Mouse (Mus musculus) MEL (cell line): ENCODE results near the gene Ccdc142. TPM values are rescaled to one million over a fixed set of nuclear protein-coding genes. Genes with fewer than 3 reads are reported as not detected.

Experiments
- DNase-seq: peaks from one replicate; pipeline ENCODE4 v3.0.0; 2011; ENCODE audit warnings: low read depth, low spot score
- H3K27ac ChIP-seq: 2 replicates; pipeline ENCODE4 v1.5.1; 2012; ENCODE audit warnings: low read depth, mild to moderate bottlenecking, control low read depth, low read length, moderate library complexity; ENCODE audit not compliant: control insufficient read depth
- H3K27me3 ChIP-seq, 2 experiments: fragments of 150-350 bp in 1 of 2; sonication (generic) in 1 of 2; 2 replicates each; pipeline ENCODE4 v1.6.1; 2012; ENCODE audit warnings: low read length in 2 of 2, mild to moderate bottlenecking in 2 of 2, improper control_type of control experiment in 1 of 2, moderate library complexity in 1 of 2; ENCODE audit not compliant: insufficient read depth in 2 of 2, control insufficient read depth in 1 of 2
- H3K36me3 ChIP-seq, 2 experiments: 2 replicates each; pipeline ENCODE4 v1.6.1; 2012 to 2014; ENCODE audit warnings: low read length in 2 of 2, improper control_type of control experiment in 1 of 2, inconsistent platforms in 1 of 2, mild to moderate bottlenecking in 1 of 2; ENCODE audit not compliant: insufficient read depth in 2 of 2, control insufficient read depth in 1 of 2
- H3K4me1 ChIP-seq, 2 experiments: fragments of 150-350 bp in 1 of 2; sonication (generic) in 1 of 2; 2 replicates each; pipeline ENCODE4 v1.6.1; 2012; ENCODE audit warnings: low read length in 2 of 2, improper control_type of control experiment in 1 of 2, mild to moderate bottlenecking in 1 of 2; ENCODE audit not compliant: insufficient read depth in 2 of 2, control insufficient read depth in 1 of 2
- H3K4me3 ChIP-seq, 2 experiments: fragments of 150-350 bp in 1 of 2; sonication (generic) in 1 of 2; 2 replicates each; pipeline ENCODE4 v1.5.1; 2012; ENCODE audit warnings: low read depth in 2 of 2, low read length in 2 of 2, mild to moderate bottlenecking in 2 of 2, moderate library complexity in 2 of 2, control low read depth in 1 of 2, improper control_type of control experiment in 1 of 2; ENCODE audit not compliant: control insufficient read depth in 1 of 2, insufficient read depth in 1 of 2
- H3K79me2 ChIP-seq: 2 replicates; pipeline ENCODE4 v1.6.1; 2012; ENCODE audit warnings: mild to moderate bottlenecking, low read length, moderate library complexity; ENCODE audit not compliant: control insufficient read depth, poor library complexity, insufficient read depth
- H3K9ac ChIP-seq: 2 replicates; pipeline ENCODE4 v1.6.1; 2012; ENCODE audit warnings: low read depth, mild to moderate bottlenecking, control low read depth, low read length, moderate library complexity; ENCODE audit not compliant: control insufficient read depth, poor library complexity, severe bottlenecking
- H3K9me3 ChIP-seq: fragments of 150-350 bp; sonication (generic); replicated peaks from 2 replicates; pipeline ENCODE4 v1.6.1; 2012; ENCODE audit warnings: mild to moderate bottlenecking, low read length, improper control_type of control experiment, moderate library complexity; ENCODE audit not compliant: insufficient read depth
- CHD1 ChIP-seq: IDR thresholded peaks from 2 replicates; pipeline ENCODE4 v1.6.1; 2012; ENCODE audit warnings: low read depth, mild to moderate bottlenecking, inconsistent platforms, low read length, improper control_type of control experiment
- CTCF ChIP-seq, 3 experiments: IDR thresholded peaks in 2 of 3; conservative IDR thresholded peaks in 1 of 3; 2 replicates each; pipeline ENCODE4 v1.5.1; 2011 to 2012; ENCODE audit warnings: low read length in 3 of 3, low read depth in 2 of 3, mild to moderate bottlenecking in 2 of 3, improper control_type of control experiment in 1 of 3, inconsistent platforms in 1 of 3, mixed read lengths in 1 of 3, moderate library complexity in 1 of 3; ENCODE audit not compliant: control insufficient read depth in 1 of 3, insufficient read depth in 1 of 3, poor library complexity in 1 of 3, severe bottlenecking in 1 of 3
- E2F4 ChIP-seq: IDR thresholded peaks from 2 replicates; pipeline ENCODE4 v1.6.1; 2011; ENCODE audit warnings: low read depth, low read length, improper control_type of control experiment, borderline replicate concordance
- ELF1 ChIP-seq: IDR thresholded peaks from 2 replicates; pipeline ENCODE4 v1.6.1; 2014; ENCODE audit warnings: low read depth, mild to moderate bottlenecking, inconsistent platforms, low read length, improper control_type of control experiment, moderate library complexity
- ETS1 ChIP-seq: IDR thresholded peaks from 2 replicates; pipeline ENCODE4 v1.6.1; 2012; ENCODE audit warnings: low read depth, mild to moderate bottlenecking, inconsistent platforms, low read length, improper control_type of control experiment, moderate library complexity
- GABPA ChIP-seq: IDR thresholded peaks from 2 replicates; pipeline ENCODE4 v1.6.1; 2012; ENCODE audit warnings: low read depth, mild to moderate bottlenecking, inconsistent platforms, low read length, improper control_type of control experiment, moderate library complexity
- GATA1 ChIP-seq: IDR thresholded peaks from 2 replicates; pipeline ENCODE4 v1.6.1; 2011; ENCODE audit warnings: low read depth, low read length, improper control_type of control experiment
- HCFC1 ChIP-seq: IDR thresholded peaks from 2 replicates; pipeline ENCODE4 v1.6.1; 2012; ENCODE audit warnings: low read depth, mild to moderate bottlenecking, inconsistent platforms, low read length, improper control_type of control experiment, moderate library complexity
- JUND ChIP-seq: IDR thresholded peaks from 2 replicates; pipeline ENCODE4 v1.6.1; 2011; ENCODE audit warnings: low read depth, mild to moderate bottlenecking, improper control_type of control experiment, low read length
- KAT2A ChIP-seq: conservative IDR thresholded peaks from 2 replicates; pipeline ENCODE4 v1.6.1; 2012; ENCODE audit warnings: low read depth, low read length, improper control_type of control experiment, inconsistent platforms
- MAFK ChIP-seq: IDR thresholded peaks from 2 replicates; pipeline ENCODE4 v1.6.1; 2011; ENCODE audit warnings: low read depth, mild to moderate bottlenecking, low read length, improper control_type of control experiment, borderline replicate concordance
- MAX ChIP-seq: IDR thresholded peaks from 2 replicates; pipeline ENCODE4 v1.6.1; 2011; ENCODE audit warnings: low read length, improper control_type of control experiment
- MAZ ChIP-seq: IDR thresholded peaks from 2 replicates; pipeline ENCODE4 v1.6.1; 2012; ENCODE audit warnings: low read depth, mild to moderate bottlenecking, inconsistent platforms, low read length, improper control_type of control experiment
- MEF2A ChIP-seq: IDR thresholded peaks from 2 replicates; pipeline ENCODE4 v1.6.1; 2014; ENCODE audit warnings: low read depth, mild to moderate bottlenecking, inconsistent platforms, low read length, improper control_type of control experiment; ENCODE audit not compliant: poor library complexity, insufficient replicate concordance, severe bottlenecking; ENCODE audit errors: extremely low read depth
- MXI1 ChIP-seq: IDR thresholded peaks from 2 replicates; pipeline ENCODE4 v1.6.1; 2011; ENCODE audit warnings: mild to moderate bottlenecking, low read depth, low read length, improper control_type of control experiment
- MYC ChIP-seq: IDR thresholded peaks from 2 replicates; pipeline ENCODE4 v1.6.1; 2011; ENCODE audit warnings: low read depth, mild to moderate bottlenecking, low read length, improper control_type of control experiment, moderate library complexity
- NELFE ChIP-seq: IDR thresholded peaks from 2 replicates; pipeline ENCODE4 v1.6.1; 2011; ENCODE audit warnings: low read depth, low read length, improper control_type of control experiment
- POLR2A ChIP-seq, 2 experiments: IDR thresholded peaks; 2 replicates each; pipeline ENCODE4 v1.6.1; 2011 to 2012; ENCODE audit warnings: low read length in 2 of 2, mild to moderate bottlenecking in 2 of 2, control low read depth in 1 of 2, improper control_type of control experiment in 1 of 2, low read depth in 1 of 2, moderate library complexity in 1 of 2; ENCODE audit not compliant: control insufficient read depth in 1 of 2, insufficient read depth in 1 of 2, poor library complexity in 1 of 2
- POLR2AphosphoS2 ChIP-seq: IDR thresholded peaks from 2 replicates; pipeline ENCODE4 v1.6.1; 2011; ENCODE audit warnings: low read length, improper control_type of control experiment
- POLR2AphosphoS5 ChIP-seq: IDR thresholded peaks from 2 replicates; pipeline ENCODE4 v1.6.1; 2012; ENCODE audit warnings: low read depth, borderline replicate concordance, mild to moderate bottlenecking, inconsistent platforms, low read length, moderate library complexity, mixed read lengths
- RAD21 ChIP-seq: IDR thresholded peaks from 2 replicates; pipeline ENCODE4 v1.6.1; 2011; ENCODE audit warnings: mild to moderate bottlenecking, low read depth, low read length, improper control_type of control experiment
- SIN3A ChIP-seq: IDR thresholded peaks from 2 replicates; pipeline ENCODE4 v1.6.1; 2012; ENCODE audit warnings: low read length, improper control_type of control experiment, inconsistent platforms
- SMC3 ChIP-seq: IDR thresholded peaks from 2 replicates; pipeline ENCODE4 v1.6.1; 2011; ENCODE audit warnings: low read depth, low read length, improper control_type of control experiment
- TAL1 ChIP-seq: IDR thresholded peaks from 2 replicates; pipeline ENCODE4 v1.6.1; 2012; ENCODE audit warnings: mild to moderate bottlenecking, inconsistent platforms, low read length, moderate library complexity, mixed read lengths
- UBTF ChIP-seq: IDR thresholded peaks from 2 replicates; pipeline ENCODE4 v1.6.1; 2012; ENCODE audit warnings: low read depth, mild to moderate bottlenecking, inconsistent platforms, low read length, improper control_type of control experiment, moderate library complexity, borderline replicate concordance; ENCODE audit not compliant: insufficient read depth
- USF2 ChIP-seq, 2 experiments: IDR thresholded peaks; 2 replicates each; pipeline ENCODE4 v1.6.1; 2011 to 2012; ENCODE audit warnings: improper control_type of control experiment in 2 of 2, low read length in 2 of 2, borderline replicate concordance in 1 of 2, inconsistent platforms in 1 of 2, low read depth in 1 of 2, mild to moderate bottlenecking in 1 of 2; ENCODE audit not compliant: insufficient read depth in 1 of 2
- ZKSCAN1 ChIP-seq: IDR thresholded peaks from 2 replicates; pipeline ENCODE4 v1.6.1; 2012; ENCODE audit warnings: low read depth, mild to moderate bottlenecking, inconsistent platforms, low read length, improper control_type of control experiment, moderate library complexity
- ZNF384 ChIP-seq: IDR thresholded peaks from 2 replicates; pipeline ENCODE4 v1.6.1; 2012; ENCODE audit warnings: low read depth, mild to moderate bottlenecking, inconsistent platforms, low read length, improper control_type of control experiment
- polyA plus RNA-seq, 2 experiments: library from polyadenylated mRNA; stranded (reverse) in 1 of 2; unstranded in 1 of 2; fragments of >175 nt in 1 of 2; fragments of >200 nt in 1 of 2; gene quantifications; 2 replicates each; pipeline versions ENCODE4 v1.2.1 to v1.2.4; 2012; ENCODE audit warnings: low replicate concordance in 2 of 2, low read depth in 1 of 2; ENCODE audit not compliant: insufficient read length in 2 of 2, insufficient read depth in 1 of 2, missing spikeins in 1 of 2
- total RNA-seq: library from RNA; depleted of rRNA; stranded (reverse); fragments of 300-350 nt; gene quantifications from 2 replicates; pipeline ENCODE4 v1.2.3, GENCODE M21; 2012

The Ccdc142 gene
- total and polyA plus RNA-seq, 3 experiments, result 2.2 to 5.1 TPM; not detected in 1

DNA sequence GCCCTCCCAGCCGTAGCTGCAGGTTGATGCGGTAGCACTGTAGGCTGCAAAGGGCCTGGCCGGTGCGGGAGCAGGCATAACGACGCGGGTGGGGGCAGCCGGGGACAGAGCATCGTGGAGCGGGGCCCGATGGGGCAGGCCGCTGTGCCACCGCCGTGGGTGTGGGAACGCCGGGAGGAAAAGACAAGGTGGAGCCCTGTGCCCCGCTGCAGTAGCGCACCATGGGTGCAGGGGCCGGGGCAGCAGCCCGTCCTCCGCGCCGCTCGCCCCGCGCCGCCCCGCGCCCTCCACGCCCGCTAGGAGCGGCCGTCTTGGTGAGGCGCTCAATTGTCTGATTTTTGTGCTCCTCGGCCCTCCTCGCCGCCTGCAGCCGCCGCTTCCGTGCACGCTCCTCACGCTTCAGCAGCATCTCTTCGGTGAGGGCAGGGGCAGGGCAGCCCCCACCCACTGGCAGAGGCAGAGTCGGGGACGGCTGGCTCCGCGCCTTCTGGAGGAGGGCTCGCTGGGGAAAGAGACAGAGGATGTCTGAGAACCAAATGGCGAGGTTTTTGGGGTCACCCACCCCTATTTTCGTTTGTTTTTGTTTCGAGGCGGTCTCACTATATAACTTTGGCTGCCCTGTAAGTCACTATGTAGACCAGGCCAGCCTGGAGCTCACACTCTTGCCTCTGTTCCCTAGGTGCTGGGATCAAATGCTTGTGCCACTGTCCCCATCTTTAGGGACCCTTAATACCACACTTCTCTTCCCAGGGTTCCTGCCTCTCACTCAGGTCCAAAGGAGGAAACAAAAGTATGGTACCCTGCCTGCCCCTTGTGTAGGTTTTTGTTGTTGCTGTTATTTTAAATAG lies 20.7 kb downstream of the Ccdc142 start:
- peak overlapping the region; percentile 64 to 73 for H3K4me3 ChIP-seq
- no peak for DNase-seq
- no peaks in the 10 kb centered on the region for H3K27me3 ChIP-seq
- peak overlapping the region; percentile 76 for H3K27ac ChIP-seq
- TF ChIP-seq ELF1 (no peak), SMC3 (0 out of 2 replicates have a peak, but pooled peaks have one; percentile 3), CHD1 (no peak), UBTF (0 out of 2 replicates have a peak, but pooled peaks have one; percentile 63)
- H3K9me3 ChIP-seq, result no peaks in the 10 kb centered on the region
- peak overlapping the region; percentile 80 for H3K9ac ChIP-seq
- H3K36me3 ChIP-seq, result peaks cover 0 to 27% of the 10 kb centered on the region in 2 experiments; a peak in 2 of 4 replicates
- peaks cover 0 to 24% of the 10 kb centered on the region in 2 experiments; a peak in 3 of 4 replicates for H3K4me1 ChIP-seq
- H3K79me2 ChIP-seq, result peaks cover 29% of the 10 kb centered on the region

DNA sequence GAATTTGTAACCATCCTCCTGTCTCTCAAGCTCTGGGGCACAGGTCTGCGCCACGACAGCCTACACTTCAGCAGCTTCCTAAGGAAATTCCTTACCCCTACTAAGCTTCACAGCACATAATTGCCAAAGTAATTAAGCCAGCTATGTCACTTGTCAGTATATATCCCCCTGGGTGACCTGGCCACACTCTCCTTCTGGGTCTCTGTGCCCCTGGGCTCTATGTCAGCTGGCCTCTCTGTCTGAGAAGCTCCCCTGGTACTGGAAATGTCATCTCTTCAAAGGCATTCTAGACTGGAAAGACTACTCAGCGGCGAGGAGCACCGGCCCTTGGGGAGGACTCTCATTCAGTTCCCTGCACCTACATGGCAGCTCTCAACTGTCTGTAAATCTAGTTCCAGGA lies 21.6 kb downstream of the Ccdc142 start:
- no peak for DNase-seq

DNA sequence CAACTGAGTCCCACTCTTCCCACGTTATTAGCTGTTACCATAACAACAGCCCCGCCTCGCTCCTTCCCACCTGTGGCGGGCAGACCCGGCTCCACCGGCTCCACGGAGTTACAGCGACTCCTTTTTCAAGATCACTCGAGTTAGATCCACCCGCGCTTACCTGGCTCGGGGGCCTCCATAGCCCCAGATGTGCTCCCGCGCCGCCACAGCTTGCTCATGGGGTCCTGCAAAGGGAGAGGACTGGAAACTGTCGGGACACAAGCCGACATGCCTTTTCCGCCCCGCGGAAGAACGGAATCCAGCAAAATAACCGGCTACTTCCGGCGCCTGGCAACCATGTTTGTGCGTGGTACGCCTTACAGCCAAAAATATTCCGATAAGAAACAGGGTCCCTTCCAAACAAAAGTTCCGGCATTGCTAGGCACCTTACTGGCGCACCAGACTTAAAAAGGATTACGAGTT lies 23.5 kb downstream of the Ccdc142 start:
- Histone ChIP-seq H3K36me3 (peaks cover 0 to 18% of the 10 kb centered on the region in 2 experiments; a peak in 2 of 4 replicates), H3K27ac (peak overlapping the region; percentile 81), H3K27me3 (no peaks in the 10 kb centered on the region), H3K9ac (peak overlapping the region; percentile 92), H3K4me1 (peaks cover 0 to 15% of the 10 kb centered on the region in 2 experiments; a peak in 3 of 4 replicates), H3K4me3 (peak overlapping the region; percentile 76 to 96), H3K79me2 (peaks cover 22% of the 10 kb centered on the region), H3K9me3 (no peaks in the 10 kb centered on the region)
- peak; percentile 98 for DNase-seq
- TF ChIP-seq MYC (peak; percentile 94), E2F4 (no peak), HCFC1 (peak; percentile 96), ZNF384 (no peak), GATA1 (0 out of 2 replicates have a peak, but pooled peaks have one; percentile 25), NELFE (peak; percentile 79), SIN3A (peak; percentile 98), MAZ (peak; percentile 21; the same call in 1 of the 2 replicates), MXI1 (peak; percentile 95), CTCF (IDR thresholded peaks at IDR 0.05 in 2 of 3, conservative IDR thresholded peaks at IDR 0.05 in 1 of 3; ENCODE audit: control insufficient read depth in 1 of 3, insufficient read depth in 1 of 3, low read depth in 2 of 3, low read length in 3 of 3, poor library complexity in 1 of 3, severe bottlenecking in 1 of 3) (0 out of 6 replicates have a peak, but pooled peaks of 1 of the 3 experiments have one; percentile 4), ELF1 (peak; percentile 92), POLR2AphosphoS5 (0 out of 2 replicates have a peak, but pooled peaks have one; percentile 15), GABPA (no peak)

More for the DNA sequence above, 21.6 kb downstream of the Ccdc142 start:
- H3K9ac ChIP-seq, result no peak overlapping the region
- TF ChIP-seq POLR2AphosphoS5, result no peak
- no peak for TF ChIP-seq POLR2A (IDR thresholded peaks at IDR 0.05; ENCODE audit: control insufficient read depth in 1 of 2, insufficient read depth in 1 of 2, low read depth in 1 of 2, low read length in 2 of 2, poor library complexity in 1 of 2)
- TF ChIP-seq GATA1, result no peak
- TF ChIP-seq ETS1, result no peak
- TF ChIP-seq POLR2AphosphoS2, result no peak
- no peak for TF ChIP-seq RAD21
- TF ChIP-seq ZKSCAN1, result no peak
- no peak for TF ChIP-seq MEF2A
- TF ChIP-seq SMC3, result no peak
- no peak for TF ChIP-seq KAT2A
- no peak for TF ChIP-seq JUND
- TF ChIP-seq MAX, result no peak
- no peak for TF ChIP-seq SIN3A
- TF ChIP-seq MXI1, result no peak
- no peak for TF ChIP-seq NELFE
- TF ChIP-seq USF2 (IDR thresholded peaks at IDR 0.05; ENCODE audit: borderline replicate concordance in 1 of 2, insufficient read depth in 1 of 2, low read depth in 1 of 2, low read length in 2 of 2), result no peak
- no peak for TF ChIP-seq MAFK
- TF ChIP-seq TAL1, result no peak
- H3K27me3 ChIP-seq, result no peaks in the 10 kb centered on the region
- peaks cover 0 to 24% of the 10 kb centered on the region in 2 experiments; a peak in 3 of 4 replicates for H3K4me1 ChIP-seq
- H3K27ac ChIP-seq, result no peak overlapping the region
- H3K4me3 ChIP-seq, result no peak overlapping the region
- peaks cover 26% of the 10 kb centered on the region for H3K79me2 ChIP-seq
- H3K36me3 ChIP-seq, result peaks cover 0 to 23% of the 10 kb centered on the region in 2 experiments; a peak in 2 of 4 replicates
- H3K9me3 ChIP-seq, result no peaks in the 10 kb centered on the region
